Mouse (Mus musculus) hindbrain, embryonic 13.5 days (tissue): Measurements from ENCODE around the gene Ptpn22. TPM values are rescaled to one million over a fixed set of nuclear protein-coding genes. Genes with fewer than 3 reads are reported as not detected.
"Not testable (repeated sequence)": the region's sequence is repeated elsewhere in the genome, so short reads cannot be mapped to it uniquely, and the experiment has no call there.

Experiments used
- ATAC-seq: fragments of 200-750 bp; cut with Nextera tagmentation; 2 replicates; pipeline ENCODE4 v1.8.0; 2017; ENCODE audit warnings: moderate TSS enrichment; ENCODE audit not compliant: low FRiP score
- H3K27ac ChIP-seq: fragments of 300-500 bp; sonication (generic); 2 replicates; pipeline ENCODE4 v1.5.1; 2015; ENCODE audit warnings: inconsistent platforms, mild to moderate bottlenecking, moderate library complexity
- H3K27me3 ChIP-seq: fragments of 300-500 bp; sonication (generic); 2 replicates; pipeline ENCODE4 v1.6.1; 2015; ENCODE audit warnings: mild to moderate bottlenecking, inconsistent platforms
- H3K36me3 ChIP-seq: fragments of 300-500 bp; sonication (generic); 2 replicates; pipeline ENCODE4 v1.6.1; 2015; ENCODE audit warnings: mild to moderate bottlenecking, inconsistent platforms
- H3K4me1 ChIP-seq: fragments of 300-500 bp; sonication (generic); replicated peaks from 2 replicates; pipeline ENCODE4 v1.6.1; 2015; ENCODE audit warnings: inconsistent platforms
- H3K4me2 ChIP-seq: fragments of 300-500 bp; sonication (generic); 2 replicates; pipeline ENCODE4 v1.6.1; 2015; ENCODE audit warnings: inconsistent platforms, mild to moderate bottlenecking, moderate library complexity
- H3K4me3 ChIP-seq: fragments of 300-500 bp; sonication (generic); 2 replicates; pipeline ENCODE4 v1.5.1; 2015; ENCODE audit warnings: mild to moderate bottlenecking, inconsistent platforms
- H3K9ac ChIP-seq: fragments of 300-500 bp; sonication (generic); 2 replicates; pipeline ENCODE4 v1.6.1; 2015; ENCODE audit warnings: mild to moderate bottlenecking, inconsistent platforms
- H3K9me3 ChIP-seq: fragments of 300-500 bp; sonication (generic); 2 replicates; pipeline ENCODE4 v1.6.1; 2016; ENCODE audit warnings: inconsistent platforms
- WGBS: fragments of 180-500 bp; shearing (Covaris S2); methylation state at CpG from one replicate; pipeline ENCODE4 v1.1.7; 2015; 5-methylcytosine and 5-hydroxymethylcytosine counted together
- polyA plus RNA-seq: library from polyadenylated mRNA; unstranded; fragments of >200 nt; fragmentation: Nextera tagmentation; extraction: Ambion mirVana; gene quantifications from 2 replicates; pipeline ENCODE4 v1.2.1, GENCODE M21; 2015

Gene Ptpn22
- 0.38 and 0.47 TPM in 2 replicates for polyA plus RNA-seq

DNA sequence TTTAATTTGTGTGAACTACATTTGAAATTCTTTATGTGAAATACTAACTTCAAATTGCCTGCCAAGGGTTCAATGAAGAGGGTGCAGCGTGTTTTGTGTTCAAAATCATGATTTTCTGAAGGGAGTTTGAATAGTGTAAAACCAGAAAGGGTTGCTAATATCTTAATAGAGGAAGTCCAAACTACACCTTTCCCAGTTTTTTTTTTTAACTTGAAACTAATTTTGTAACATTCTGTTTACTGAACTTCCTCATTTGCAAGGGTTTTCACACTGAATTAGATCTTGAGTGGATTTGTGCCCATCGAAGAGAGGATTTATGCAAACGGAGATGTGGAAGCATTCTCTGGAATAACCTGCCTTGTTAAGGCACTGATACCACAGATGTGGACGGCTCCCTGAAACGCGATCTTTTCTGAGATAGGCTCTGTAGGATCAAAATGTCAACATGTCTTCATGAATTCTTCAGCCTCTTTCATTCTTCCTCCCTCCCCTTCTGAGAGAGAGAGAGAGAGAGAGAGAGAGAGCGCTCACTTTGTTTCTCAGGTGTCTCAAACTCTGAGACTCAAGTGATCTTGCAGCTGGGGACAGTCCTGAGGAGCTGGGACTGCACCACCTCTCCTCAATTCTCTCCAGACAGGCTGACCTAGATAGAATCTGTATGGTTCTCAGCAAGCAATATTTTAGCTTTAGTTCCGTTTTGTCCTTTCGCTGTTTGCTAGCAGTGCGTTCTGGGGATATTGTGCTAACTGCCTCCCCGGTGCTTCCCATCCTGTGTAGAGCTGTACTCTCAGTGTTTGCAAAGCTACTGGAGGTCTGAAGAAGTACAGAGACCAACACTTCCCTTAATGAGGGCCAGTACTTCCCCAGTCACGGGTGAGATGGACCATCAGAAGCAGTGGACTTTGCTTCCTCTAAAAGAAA, at the start of gene Ptpn22:
TSS of gene Ptpn22 (plus strand) at position 915 of the 921 bp plus-strand sequence.
- H3K36me3 ChIP-seq, result no peaks in the 10 kb centered on the region

DNA sequence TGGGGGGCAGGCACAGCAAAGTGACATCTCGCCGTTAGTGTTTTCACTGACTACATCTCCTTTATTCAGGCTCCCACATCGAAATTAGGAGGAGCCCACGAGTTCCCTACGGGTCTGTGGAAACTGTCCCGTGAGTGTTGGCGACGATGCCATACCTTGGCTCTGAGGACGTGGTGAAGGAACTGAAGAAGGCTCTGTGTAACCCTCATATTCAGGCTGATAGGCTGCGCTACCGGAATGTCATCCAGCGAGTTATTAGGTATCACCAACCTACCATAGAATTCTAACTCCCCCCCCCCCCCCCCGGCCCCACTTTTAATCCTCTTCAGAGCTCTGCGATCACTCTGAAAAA, 49.8 kb upstream of the Ptpn22 start:
- ATAC-seq, result peak; percentile 78
- Histone ChIP-seq H3K27ac (peak overlapping the region; percentile 94), H3K9ac (peak overlapping the region; percentile 89), H3K4me1 (peaks cover 18% of the 10 kb centered on the region), H3K9me3 (no peaks in the 10 kb centered on the region), H3K4me2 (peak overlapping the region; percentile 68), H3K4me3 (peak overlapping the region; percentile 82), H3K27me3 (no peaks in the 10 kb centered on the region), H3K36me3 (peaks cover 22% of the 10 kb centered on the region)
- WGBS, result 4% methylated on average over 14 of the region's 14 CpGs

More for the DNA sequence above, at the start of gene Ptpn22:
- no peak within 1 kb of the TSS for H3K4me3 ChIP-seq
- H3K27ac ChIP-seq, result no peak within 1 kb of the TSS
- no peak within 1 kb of the TSS for H3K4me2 ChIP-seq
- H3K4me1 ChIP-seq, result no peaks in the 10 kb centered on the region
- 81% methylated on average over 12 of the region's 12 CpGs for WGBS
- H3K9me3 ChIP-seq, result no peaks in the 10 kb centered on the region
- no peak for ATAC-seq
- no peaks in the 10 kb centered on the region for H3K27me3 ChIP-seq
- no peak within 1 kb of the TSS for H3K9ac ChIP-seq

DNA sequence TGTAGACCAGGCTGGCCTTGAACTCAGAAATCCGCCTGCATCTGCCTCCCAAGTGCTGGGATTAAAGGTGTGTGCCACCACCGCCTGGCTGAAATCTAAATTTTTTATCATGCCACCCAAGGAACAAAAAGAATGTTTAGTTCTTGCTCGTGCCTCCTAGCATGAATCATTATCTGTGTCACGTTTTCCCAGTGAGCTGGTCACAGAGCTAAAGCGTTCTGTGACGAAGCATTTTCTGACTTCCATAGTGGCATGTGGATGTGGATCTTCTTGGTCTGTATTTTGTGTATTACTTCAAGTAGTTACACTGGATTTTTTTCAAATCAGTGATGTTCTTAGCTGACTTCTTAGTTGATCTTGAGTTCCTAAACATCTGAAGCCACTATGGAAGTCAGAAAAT, 48.6 kb upstream of the Ptpn22 start:
- Histone ChIP-seq H3K9me3 (no peaks in the 10 kb centered on the region), H3K4me2 (no peak overlapping the region), H3K36me3 (peaks cover 25% of the 10 kb centered on the region), H3K27me3 (no peaks in the 10 kb centered on the region), H3K4me1 (peaks cover 18% of the 10 kb centered on the region), H3K9ac (no peak overlapping the region), H3K27ac (no peak overlapping the region), H3K4me3 (no peak overlapping the region)
- WGBS, result 90% methylated on average over 6 of the region's 6 CpGs
- ATAC-seq, result no peak

DNA sequence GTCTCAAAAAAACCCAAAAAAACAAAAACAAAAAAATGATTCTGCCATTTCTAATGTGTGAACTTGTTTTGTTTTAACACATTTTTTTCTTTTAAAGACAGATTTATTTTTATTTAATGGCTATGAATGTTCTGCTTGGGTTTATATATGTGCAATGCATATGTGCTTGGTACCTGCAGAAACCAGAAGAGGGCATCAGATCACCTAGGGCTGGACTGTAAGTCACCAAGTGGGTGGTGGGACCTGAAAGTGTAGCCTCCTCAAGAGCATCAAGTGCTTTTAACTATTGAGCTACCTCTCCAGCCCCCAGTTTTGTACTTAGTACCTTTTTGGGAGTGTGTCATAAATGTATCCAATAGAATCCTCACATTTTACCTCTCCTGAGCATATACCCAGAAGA, 32.0 kb upstream of the Ptpn22 start:
- Histone ChIP-seq H3K4me3 (no peak overlapping the region), H3K27ac (no peak overlapping the region), H3K36me3 (peaks cover 11% of the 10 kb centered on the region), H3K4me2 (no peak overlapping the region), H3K9ac (no peak overlapping the region), H3K27me3 (no peaks in the 10 kb centered on the region), H3K9me3 (no peaks in the 10 kb centered on the region), H3K4me1 (peaks cover 3% of the 10 kb centered on the region; the same call in 1 of the 2 replicates)
- no peak for ATAC-seq

DNA sequence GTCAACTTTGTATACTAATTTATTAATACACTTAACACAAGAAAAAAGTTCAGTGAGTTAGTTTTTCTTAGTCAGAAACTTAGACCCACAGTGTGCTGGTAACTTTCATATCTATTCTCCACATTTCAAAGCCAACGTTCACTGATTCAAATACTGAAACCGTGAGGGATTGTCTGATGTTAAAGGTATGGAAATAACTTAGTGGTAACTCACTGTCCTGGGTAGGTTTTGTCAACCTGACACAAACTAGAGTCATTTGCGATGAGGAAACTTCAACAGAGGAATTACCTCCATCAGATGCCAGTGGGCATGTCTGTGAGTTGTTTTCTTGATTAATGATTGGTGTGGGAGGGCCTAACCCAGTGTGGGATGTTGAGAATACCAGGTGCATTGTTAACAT, 30.6 kb upstream of the Ptpn22 start:
- H3K27ac ChIP-seq, result no peak overlapping the region
- H3K9me3 ChIP-seq, result no peaks in the 10 kb centered on the region
- 0 out of 2 replicates have a peak, but pooled peaks cover 4% of the 10 kb centered on the region for H3K36me3 ChIP-seq
- H3K4me3 ChIP-seq, result no peak overlapping the region
- no peak overlapping the region for H3K9ac ChIP-seq
- H3K4me2 ChIP-seq, result no peak overlapping the region
- H3K4me1 ChIP-seq, result no peaks in the 10 kb centered on the region
- ATAC-seq, result no peak
- no peaks in the 10 kb centered on the region for H3K27me3 ChIP-seq
- 88% methylated on average over 3 of the region's 3 CpGs for WGBS

DNA sequence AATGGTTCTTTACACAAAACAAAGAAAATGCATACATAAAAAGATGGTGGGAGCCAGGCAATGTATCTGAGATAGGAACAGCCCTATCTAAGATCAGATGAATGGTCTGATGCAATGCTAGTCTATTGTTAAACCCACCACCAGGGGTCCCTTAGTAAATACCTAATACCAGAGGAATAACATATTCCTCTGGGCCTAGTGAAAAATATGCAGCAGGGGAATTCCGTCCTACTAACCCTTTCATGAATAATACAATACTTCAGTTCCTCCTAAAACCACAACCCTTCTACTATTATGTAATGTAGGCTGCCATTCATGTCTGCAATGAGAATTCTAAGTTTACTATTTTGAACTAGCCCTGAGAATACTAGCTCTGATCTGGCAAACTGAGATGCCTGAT, 28.9 kb upstream of the Ptpn22 start:
- H3K4me2 ChIP-seq, H3K4me3 ChIP-seq, H3K4me1 ChIP-seq, ATAC-seq, H3K9ac ChIP-seq, H3K27me3 ChIP-seq, H3K36me3 ChIP-seq, H3K27ac ChIP-seq, H3K9me3 ChIP-seq: not testable (repeated sequence)
- 54% methylated on average over 1 of the region's 1 CpGs for WGBS

DNA sequence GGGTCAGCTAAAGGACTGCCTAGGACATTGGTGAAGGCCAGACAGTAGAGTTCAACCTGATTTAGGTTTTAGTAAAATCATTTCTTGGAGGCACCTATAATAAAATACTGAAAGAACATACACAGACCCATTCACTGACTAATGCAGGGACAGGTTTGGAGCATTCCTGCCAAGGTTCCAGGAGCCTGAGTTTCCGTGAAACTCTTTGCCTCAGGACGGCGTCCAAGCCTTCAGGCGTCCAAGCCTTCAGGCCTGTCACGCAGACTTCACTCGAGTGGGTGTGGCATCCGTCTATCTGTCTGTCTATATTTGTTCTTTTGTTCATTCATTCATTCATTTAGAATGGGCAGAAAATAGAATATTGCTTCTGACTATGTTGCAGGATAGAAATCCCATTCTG, 28.4 kb upstream of the Ptpn22 start:
- H3K4me3 ChIP-seq, result no peak overlapping the region
- ATAC-seq, result no peak
- no peaks in the 10 kb centered on the region for H3K4me1 ChIP-seq
- no peak overlapping the region for H3K9ac ChIP-seq
- H3K36me3 ChIP-seq, result 0 out of 2 replicates have a peak, but pooled peaks cover 4% of the 10 kb centered on the region
- no peak overlapping the region for H3K4me2 ChIP-seq
- H3K27ac ChIP-seq, result no peak overlapping the region
- WGBS, result 85% methylated on average over 7 of the region's 7 CpGs
- no peaks in the 10 kb centered on the region for H3K27me3 ChIP-seq
- H3K9me3 ChIP-seq, result no peaks in the 10 kb centered on the region

DNA sequence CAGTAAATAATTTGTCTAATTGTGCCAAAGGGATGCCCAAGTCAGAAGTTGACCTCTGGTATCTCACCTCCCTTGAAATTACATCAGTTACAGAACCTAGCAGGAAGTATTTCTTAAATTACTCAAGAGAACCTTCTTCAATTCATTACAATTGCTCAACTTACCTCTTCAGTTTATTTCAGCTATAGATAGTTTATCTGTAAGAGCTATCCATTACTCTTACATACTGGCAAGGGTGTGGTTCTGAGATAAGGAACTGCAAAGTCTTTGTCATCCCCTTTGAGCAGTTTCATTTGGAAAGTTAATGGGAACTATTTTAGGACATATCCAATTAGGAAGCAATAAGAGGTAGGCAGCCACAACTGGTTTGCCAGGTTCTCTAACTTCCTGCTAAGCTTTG, 27.2 kb upstream of the Ptpn22 start, which contains the start of gene Bcl2l15:
TSS of gene Bcl2l15 (plus strand) at position 176 of the 400 bp plus-strand sequence.
- Histone ChIP-seq H3K27ac (no peak within 1 kb of the TSS), H3K9ac (no peak within 1 kb of the TSS), H3K4me2 (no peak within 1 kb of the TSS), H3K4me1 (no peaks in the 10 kb centered on the region), H3K36me3 (no peaks in the 10 kb centered on the region), H3K27me3 (no peaks in the 10 kb centered on the region), H3K9me3 (no peaks in the 10 kb centered on the region), H3K4me3 (no peak within 1 kb of the TSS)
- no peak for ATAC-seq

DNA sequence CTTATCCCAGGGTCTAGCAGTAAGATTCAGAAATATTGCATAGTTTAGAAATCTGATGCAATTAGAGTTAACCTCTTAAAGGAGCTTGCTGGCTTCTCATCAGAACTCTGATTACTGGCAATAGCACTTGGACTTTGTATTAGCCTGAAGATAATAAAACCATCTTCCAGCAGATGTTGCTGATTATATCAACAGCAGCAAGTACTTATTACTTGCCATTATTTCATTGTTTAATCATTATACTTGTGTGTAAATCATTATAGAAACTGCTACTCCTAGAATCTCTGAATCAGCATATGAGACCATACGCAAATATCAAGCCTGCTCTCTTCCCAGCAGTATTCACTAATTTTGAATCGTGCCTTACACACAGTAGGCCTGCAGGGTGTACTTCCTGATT, 25.6 kb upstream of the Ptpn22 start:
- WGBS, result 90% methylated on average over 2 of the region's 2 CpGs
- Histone ChIP-seq H3K27ac (no peak overlapping the region), H3K4me1 (no peaks in the 10 kb centered on the region), H3K9me3 (no peaks in the 10 kb centered on the region), H3K4me3 (no peak overlapping the region), H3K4me2 (no peak overlapping the region), H3K36me3 (no peaks in the 10 kb centered on the region), H3K27me3 (no peaks in the 10 kb centered on the region), H3K9ac (no peak overlapping the region)
- no peak for ATAC-seq

DNA sequence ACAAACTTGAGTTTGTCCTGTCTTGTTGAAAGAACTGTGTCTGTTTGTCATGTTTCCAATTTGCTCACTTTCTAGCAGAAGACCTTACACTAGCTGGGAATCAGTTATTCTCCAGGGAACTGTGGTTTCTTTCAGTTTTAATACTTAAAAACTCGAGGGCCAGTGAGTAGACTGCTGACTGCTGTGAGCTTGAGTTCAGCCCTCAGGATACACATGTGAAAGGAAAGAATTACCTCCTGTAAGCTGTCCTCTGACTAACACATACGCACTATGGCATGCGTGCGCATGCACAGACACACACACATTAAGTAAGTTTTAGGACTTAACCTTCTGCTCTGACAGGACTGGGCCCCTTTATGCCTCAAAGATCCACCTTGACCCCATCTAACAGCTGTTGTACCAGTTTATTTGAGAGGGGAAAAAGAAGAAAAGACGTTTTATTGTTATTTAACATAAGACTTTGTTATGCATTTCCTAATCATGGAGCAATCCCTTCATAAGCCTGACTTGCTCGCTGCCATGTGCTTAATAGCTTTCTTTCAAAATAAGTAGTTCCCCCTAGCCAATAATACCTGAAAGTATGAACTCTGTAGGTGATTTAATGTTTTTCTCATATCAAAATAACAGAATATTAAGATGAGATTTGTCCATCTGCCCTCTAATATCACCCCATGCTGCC, 24.2 kb upstream of the Ptpn22 start:
- WGBS, result 82% methylated on average over 6 of the region's 6 CpGs
- no peak overlapping the region for H3K4me2 ChIP-seq
- no peaks in the 10 kb centered on the region for H3K27me3 ChIP-seq
- no peak overlapping the region for H3K4me3 ChIP-seq
- no peak overlapping the region for H3K27ac ChIP-seq
- no peaks in the 10 kb centered on the region for H3K9me3 ChIP-seq
- no peaks in the 10 kb centered on the region for H3K36me3 ChIP-seq
- H3K4me1 ChIP-seq, result no peaks in the 10 kb centered on the region
- H3K9ac ChIP-seq, result no peak overlapping the region
- ATAC-seq, result no peak

DNA sequence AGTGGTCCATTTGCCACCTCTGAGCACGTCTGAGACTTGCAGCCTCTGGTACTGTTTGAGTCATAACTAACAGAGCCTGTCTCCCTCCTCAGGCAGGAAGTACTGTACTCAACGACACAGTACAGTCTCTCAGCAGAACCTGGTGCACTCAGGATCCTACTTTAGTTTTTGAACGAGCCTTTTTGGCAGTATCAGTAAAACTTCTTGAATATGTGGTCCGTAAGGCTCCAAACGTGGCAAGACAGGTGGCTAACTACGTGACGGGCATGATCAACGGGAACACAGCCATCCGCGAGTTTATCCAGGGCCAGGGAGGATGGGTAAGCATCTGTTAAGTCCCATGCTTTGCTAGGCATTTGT, 23.7 kb upstream of the Ptpn22 start:
- Histone ChIP-seq H3K27me3 (no peaks in the 10 kb centered on the region), H3K4me3 (no peak overlapping the region), H3K9ac (no peak overlapping the region), H3K4me2 (no peak overlapping the region), H3K4me1 (no peaks in the 10 kb centered on the region), H3K9me3 (no peaks in the 10 kb centered on the region), H3K36me3 (no peaks in the 10 kb centered on the region), H3K27ac (no peak overlapping the region)
- ATAC-seq, result no peak
- WGBS, result 83% methylated on average over 10 of the region's 10 CpGs

DNA sequence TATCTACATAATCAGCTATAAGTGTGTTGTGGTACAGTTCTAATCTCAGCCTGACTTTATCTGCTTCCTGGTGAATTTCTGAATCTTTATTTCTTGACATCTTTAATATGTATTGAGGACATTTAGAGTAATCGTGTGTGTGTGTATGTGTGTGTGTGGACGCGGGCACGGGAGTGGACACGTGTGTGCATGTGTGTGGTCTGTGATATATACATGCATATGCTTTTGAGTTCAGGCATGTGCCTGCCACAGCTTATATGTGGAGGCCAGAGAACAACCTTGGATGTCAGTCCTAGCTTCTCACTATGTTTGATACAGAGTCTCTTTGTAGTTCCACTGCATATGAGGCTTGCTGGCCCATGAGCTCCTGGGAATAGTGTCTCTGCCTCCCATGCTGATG, 23.1 kb upstream of the Ptpn22 start:
- no peak overlapping the region for H3K27ac ChIP-seq
- H3K4me2 ChIP-seq, result no peak overlapping the region
- H3K9ac ChIP-seq, result no peak overlapping the region
- no peaks in the 10 kb centered on the region for H3K36me3 ChIP-seq
- H3K4me3 ChIP-seq, result no peak overlapping the region
- H3K27me3 ChIP-seq, result no peaks in the 10 kb centered on the region
- H3K9me3 ChIP-seq, result no peaks in the 10 kb centered on the region
- no peak for ATAC-seq
- WGBS, result 100% methylated on average over 5 of the region's 5 CpGs
- H3K4me1 ChIP-seq, result no peaks in the 10 kb centered on the region

DNA sequence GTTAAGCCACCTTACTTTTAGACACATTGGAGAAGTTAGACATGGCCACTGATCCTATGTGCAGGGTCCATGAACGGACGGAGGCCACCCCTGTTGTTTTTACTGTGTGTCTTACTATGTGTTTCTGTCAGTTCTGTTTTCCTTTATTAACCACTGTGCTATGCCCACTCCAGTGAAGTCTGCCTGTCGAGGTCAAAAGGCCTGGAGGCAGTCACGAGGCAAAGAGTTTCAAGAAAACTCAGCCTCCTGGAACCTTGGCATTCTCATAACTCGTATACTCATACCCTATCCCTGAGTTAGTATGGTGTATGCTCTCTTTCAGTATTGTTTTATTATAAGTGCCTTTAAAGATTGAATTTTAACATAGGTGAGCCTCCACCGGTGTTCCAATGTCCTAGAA, 19.9 kb upstream of the Ptpn22 start:
- H3K9me3 ChIP-seq, result 0 out of 2 replicates have a peak, but pooled peaks cover 4% of the 10 kb centered on the region
- H3K4me3 ChIP-seq, result no peak overlapping the region
- H3K27me3 ChIP-seq, result no peaks in the 10 kb centered on the region
- no peaks in the 10 kb centered on the region for H3K4me1 ChIP-seq
- no peak overlapping the region for H3K9ac ChIP-seq
- 90% methylated on average over 6 of the region's 6 CpGs for WGBS
- no peak overlapping the region for H3K4me2 ChIP-seq
- no peak for ATAC-seq
- no peak overlapping the region for H3K27ac ChIP-seq
- H3K36me3 ChIP-seq, result no peaks in the 10 kb centered on the region
